Mouse (Mus musculus) small intestine, adult 2 months (tissue): ENCODE data around the gene Arhgap35. TPM values are rescaled to one million over a fixed set of nuclear protein-coding genes. Genes with fewer than 3 reads are reported as not detected.

Experiments used
- H3K27ac ChIP-seq: fragments of 200-500 bp; 2 replicates; pipeline ENCODE4 v1.5.1; 2012; ENCODE audit warnings: low read depth, low read length, control low read depth, inconsistent platforms; ENCODE audit not compliant: insufficient read depth
- H3K27me3 ChIP-seq: fragments of 200-500 bp; 2 replicates; pipeline ENCODE4 v1.6.1; 2012; ENCODE audit warnings: mild to moderate bottlenecking, moderate library complexity, low read length, inconsistent platforms; ENCODE audit not compliant: control insufficient read depth, insufficient read depth
- H3K36me3 ChIP-seq: fragments of 200-500 bp; 2 replicates; pipeline ENCODE4 v1.6.1; 2012; ENCODE audit warnings: mild to moderate bottlenecking, low read length, control low read depth, inconsistent platforms; ENCODE audit not compliant: control insufficient read depth, insufficient read depth
- H3K4me1 ChIP-seq: fragments of 200-500 bp; 2 replicates; pipeline ENCODE4 v1.6.1; 2012; ENCODE audit warnings: low read length, inconsistent platforms, mixed read lengths; ENCODE audit not compliant: control insufficient read depth, insufficient read depth, insufficient read length
- H3K4me3 ChIP-seq: fragments of 200-500 bp; 2 replicates; pipeline ENCODE4 v1.5.1; 2012; ENCODE audit warnings: low read depth, mild to moderate bottlenecking, control low read depth, inconsistent platforms, low read length, moderate library complexity
- CTCF ChIP-seq: fragments of 200-500 bp; IDR thresholded peaks from 2 replicates; pipeline ENCODE4 v1.5.1; 2012; ENCODE audit warnings: low read depth, mild to moderate bottlenecking, control low read depth, inconsistent platforms, low read length, moderate library complexity, mixed read lengths; ENCODE audit not compliant: insufficient replicate concordance, insufficient read length; ENCODE audit errors: extremely low read depth
- POLR2A ChIP-seq: fragments of 200-500 bp; IDR thresholded peaks from 2 replicates; pipeline ENCODE4 v1.6.1; 2012; ENCODE audit warnings: low read depth, mild to moderate bottlenecking, control low read depth, inconsistent platforms, low read length, moderate library complexity
- WGBS: fragments of 180-500 bp; shearing (Covaris S2); methylation state at CpG from one replicate; pipeline ENCODE4 v1.1.7; 2018; 5-methylcytosine and 5-hydroxymethylcytosine counted together
- polyA plus RNA-seq: library from polyadenylated mRNA; depleted of rRNA; stranded (reverse); fragments of >200 nt; gene quantifications from 2 replicates; pipeline ENCODE4 v1.2.3, GENCODE M21; 2012

Gene Arhgap35
- polyA plus RNA-seq, 1 experiment, result 11.6 TPM

- WGBS, result 41% methylated on average over 1 of the region's 1 CpGs
- H3K4me3 ChIP-seq, result no peak overlapping the region
- TF ChIP-seq CTCF (no peak), POLR2A (no peak)
- H3K36me3 ChIP-seq, result no peaks in the 10 kb centered on the region
- H3K27ac ChIP-seq, result no peak overlapping the region
- no peaks in the 10 kb centered on the region for H3K27me3 ChIP-seq
- H3K4me1 ChIP-seq, result peaks cover 2% of the 10 kb centered on the region; the same call in 1 of the 2 replicates
Measured at GRCm38 (mm10) chr7:16604141-16604540, 10.7 kb downstream of the Arhgap35 start.

- H3K4me1 ChIP-seq, result peaks cover 2% of the 10 kb centered on the region; the same call in 1 of the 2 replicates
- WGBS, result 64% methylated on average over 4 of the region's 4 CpGs
- no peaks in the 10 kb centered on the region for H3K36me3 ChIP-seq
- no peak overlapping the region for H3K4me3 ChIP-seq
- TF ChIP-seq CTCF, result no peak
- TF ChIP-seq POLR2A, result no peak
- no peak overlapping the region for H3K27ac ChIP-seq
- no peaks in the 10 kb centered on the region for H3K27me3 ChIP-seq
Measured at GRCm38 (mm10) chr7:16601683-16602102, 13.1 kb downstream of the Arhgap35 start.

- Histone ChIP-seq H3K4me3 (no peak overlapping the region), H3K27me3 (no peaks in the 10 kb centered on the region), H3K4me1 (peaks cover 1% of the 10 kb centered on the region; the same call in 1 of the 2 replicates), H3K36me3 (no peaks in the 10 kb centered on the region), H3K27ac (no peak overlapping the region)
- 72% methylated on average over 2 of the region's 2 CpGs for WGBS
- TF ChIP-seq POLR2A, result no peak
- TF ChIP-seq CTCF, result no peak
Measured at GRCm38 (mm10) chr7:16599006-16599405, 15.8 kb downstream of the Arhgap35 start.

GRCm38 (mm10) chr7:16591292-16591691 is 23.5 kb downstream of the Arhgap35 start:
- Histone ChIP-seq H3K4me3 (no peak overlapping the region), H3K27ac (no peak overlapping the region), H3K4me1 (no peaks in the 10 kb centered on the region), H3K27me3 (no peaks in the 10 kb centered on the region), H3K36me3 (no peaks in the 10 kb centered on the region)
- TF ChIP-seq CTCF, result no peak
- TF ChIP-seq POLR2A, result no peak
- 58% methylated on average over 1 of the region's 1 CpGs for WGBS

- Histone ChIP-seq H3K4me3 (no peak overlapping the region), H3K27ac (no peak overlapping the region), H3K4me1 (peaks cover under 1% of the 10 kb centered on the region; the same call in 1 of the 2 replicates), H3K36me3 (no peaks in the 10 kb centered on the region), H3K27me3 (no peaks in the 10 kb centered on the region)
- TF ChIP-seq POLR2A (no peak), CTCF (no peak)
- 86% methylated on average over 3 of the region's 3 CpGs for WGBS
Measured at GRCm38 (mm10) chr7:16587649-16588048, 27.1 kb downstream of the Arhgap35 start.

GRCm38 (mm10) chr7:16584384-16584783 is 30.4 kb downstream of the Arhgap35 start:
- Histone ChIP-seq H3K4me1 (peaks cover 11% of the 10 kb centered on the region), H3K27ac (no peak overlapping the region)

GRCm38 (mm10) chr7:16583775-16584174 is 31.0 kb downstream of the Arhgap35 start:
- H3K4me3 ChIP-seq, result no peak overlapping the region
- WGBS, result 78% methylated on average over 1 of the region's 1 CpGs
- peaks cover 11% of the 10 kb centered on the region for H3K4me1 ChIP-seq
- H3K27me3 ChIP-seq, result no peaks in the 10 kb centered on the region
- H3K36me3 ChIP-seq, result no peaks in the 10 kb centered on the region
- TF ChIP-seq POLR2A (no peak), CTCF (no peak)
- H3K27ac ChIP-seq, result no peak overlapping the region

More at GRCm38 (mm10) chr7:16584384-16584783, 30.4 kb downstream of the Arhgap35 start:
- Histone ChIP-seq H3K36me3 (no peaks in the 10 kb centered on the region), H3K4me3 (no peak overlapping the region), H3K27me3 (no peaks in the 10 kb centered on the region)
- no peak for TF ChIP-seq POLR2A

GRCm38 (mm10) chr7:16582299-16582698 is 32.5 kb downstream of the Arhgap35 start:
- no peaks in the 10 kb centered on the region for H3K27me3 ChIP-seq
- no peak for TF ChIP-seq CTCF
- TF ChIP-seq POLR2A, result no peak
- 38% methylated on average over 3 of the region's 3 CpGs for WGBS
- no peak overlapping the region for H3K27ac ChIP-seq
- H3K4me3 ChIP-seq, result no peak overlapping the region
- H3K36me3 ChIP-seq, result no peaks in the 10 kb centered on the region
- H3K4me1 ChIP-seq, result peaks cover 11% of the 10 kb centered on the region
